Mouse (Mus musculus): ENCODE data around the gene Adam33. TPM values are rescaled to one million over a fixed set of nuclear protein-coding genes. Genes with fewer than 3 reads are reported as not detected.

Adam33 gene
- total RNA-seq, 2 experiments from 2014 or later, result 8.9 to 9.6 TPM

DNA sequence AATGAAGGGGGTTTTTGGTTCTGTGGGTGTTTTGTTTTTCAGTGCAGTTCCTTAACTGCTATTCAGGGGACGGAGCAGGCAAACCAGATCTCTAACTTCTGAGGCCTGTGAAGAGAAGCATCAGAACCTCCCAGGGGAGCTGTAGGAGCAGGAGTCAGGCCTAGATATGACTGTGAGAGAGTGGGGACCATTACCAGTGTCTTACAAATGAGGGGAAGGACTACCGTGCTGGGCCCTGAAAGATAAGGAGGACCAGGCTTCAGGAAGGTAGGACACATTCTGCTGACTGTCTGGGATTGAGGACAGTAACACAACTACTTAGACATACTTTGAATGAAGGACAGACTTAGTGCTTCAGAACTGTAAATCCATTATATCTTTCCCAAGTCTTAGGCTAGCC is 54.5 kb downstream of the Adam33 start:
- intact Hi-C loops (cut with DNase I), result no loop called here
- Histone ChIP-seq H3K4me3 (no peak overlapping the region), H3K27ac (no peak overlapping the region)
- DNase-seq (ENCODE audit: extremely low spot score in 1 of 2, low spot score in 2 of 2), result no peak
- no peak for TF ChIP-seq CTCF (IDR thresholded peaks at IDR 0.05)

Small RNAs within 50 kb of the gene (microRNA-seq; reads per million reads assigned to microRNA genes)
- gene Mir6973b, result 0.49 to 0.96 reads per million in 2 experiments

Other genes starting within 250 kb of the Adam33 start
- 10 to 100 TPM; 68.3 to 76.4 TPM for gene 4930402H24Rik, start 157.4 kb downstream of the Adam33 start, total RNA-seq (2021)
- 100 to 1,000 TPM; 118 to 126 TPM for gene Atrn, start 157.3 kb downstream of the Adam33 start, total RNA-seq (2021)
- 10 to 100 TPM; 50.3 to 55.3 TPM for gene Gfra4, start 20.7 kb downstream of the Adam33 start, total RNA-seq (2021)
- gene Siglec1, start 23.0 kb upstream of the Adam33 start, total RNA-seq (2021), result under 1 TPM; 0.44 to 0.45 TPM
- gene Hspa12b, start 63.5 kb upstream of the Adam33 start, total RNA-seq (2021), result 10 to 100 TPM; 10.1 to 12.8 TPM
- gene Gm11037, start 69.7 kb upstream of the Adam33 start, total RNA-seq (2021), result not detected
- 10 to 100 TPM; 63.7 to 76.7 TPM for gene 1700037H04Rik, start 96.3 kb upstream of the Adam33 start, total RNA-seq (2021)
- gene Cenpb, start 116.3 kb upstream of the Adam33 start, total RNA-seq (2021), result 10 to 100 TPM; 65.3 to 69.8 TPM
- 10 to 100 TPM; 19.8 to 22.2 TPM for gene Cdc25b, start 123.1 kb upstream of the Adam33 start, total RNA-seq (2021)
- gene Spef1, start 123.5 kb upstream of the Adam33 start, total RNA-seq (2021), result 10 to 100 TPM; 10.9 to 11.0 TPM
- 10 to 100 TPM; 21.7 to 28.7 TPM for gene Ap5s1, start 143.3 kb upstream of the Adam33 start, total RNA-seq (2021)
- 1 to 10 TPM; 6.7 to 6.9 TPM for gene Mavs, start 170.2 kb upstream of the Adam33 start, total RNA-seq (2021)
- gene Pank2, start 198.7 kb upstream of the Adam33 start, total RNA-seq (2021), result 10 to 100 TPM; 62.8 to 74.0 TPM

Measured in left cerebral cortex, adult 2 months (tissue).